Mouse (Mus musculus) liver, embryonic 14.5 days (tissue): ENCODE measurements around the gene C1qtnf9.

ENCODE experiments used
- CTCF ChIP-seq: IDR thresholded peaks from 2 replicates; pipeline ENCODE4 v1.5.1; 2016; ENCODE audit warnings: antibody characterized with exemption, low read depth, control low read depth
- EP300 ChIP-seq: IDR thresholded peaks from 2 replicates; pipeline ENCODE4 v1.6.1; 2016; ENCODE audit warnings: antibody characterized with exemption, low read depth

DNA sequence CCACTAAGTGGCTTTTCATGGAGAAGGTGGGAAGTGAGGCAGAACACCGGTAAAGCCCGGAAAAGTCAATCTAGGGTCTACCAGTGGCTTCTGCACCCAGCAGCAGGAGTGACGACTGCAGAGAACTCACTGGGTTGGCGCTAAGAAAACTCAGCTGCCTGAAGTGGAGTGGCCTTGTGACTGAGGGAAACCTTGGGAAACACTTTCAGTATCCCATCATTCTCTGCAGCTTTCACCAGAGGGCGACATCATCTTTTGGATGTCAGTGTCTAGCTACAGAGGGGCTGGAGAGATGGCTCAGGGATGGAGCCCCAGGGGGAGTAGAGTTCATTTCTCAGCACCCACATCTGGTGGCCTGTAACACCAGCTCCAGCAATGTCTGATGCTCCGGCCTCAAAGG is 1.4 kb downstream of the C1qtnf9 start:
- TF ChIP-seq CTCF: no peak
- TF ChIP-seq EP300: no peak
